Mouse (Mus musculus): ENCODE measurements at regions not wholly inside any gene's neighbourhood (a gene's known extent, or its start where the extent isn't known, plus 50 kb on each side); places are given as distances from the start of the nearest gene placed in this dataset.

GRCm38 (mm10) chr2:79126170-79126879, 128.9 kb upstream of the Itga4 start:
- Histone ChIP-seq H3K4me3 (ENCODE audit: control insufficient read depth in 1 of 2, insufficient read depth in 1 of 2, low read depth in 2 of 2, low read length in 2 of 2) (peak overlapping the region; percentile 17 to 43), H3K9me3 (replicated peaks; ENCODE audit: insufficient read depth, low read length) (no peaks in the 10 kb centered on the region), H3K27me3 (ENCODE audit: control insufficient read depth in 1 of 2, insufficient read depth in 2 of 2, low read length in 2 of 2) (no peaks in the 10 kb centered on the region), H3K4me1 (ENCODE audit: control insufficient read depth in 1 of 2, insufficient read depth in 2 of 2, low read length in 2 of 2) (peaks cover 33 to 35% of the 10 kb centered on the region in 2 experiments), H3K9ac (ENCODE audit: control insufficient read depth, low read depth, low read length, poor library complexity, severe bottlenecking) (peak overlapping the region; percentile 69), H3K79me2 (ENCODE audit: control insufficient read depth, insufficient read depth, low read length, poor library complexity) (no peaks in the 10 kb centered on the region; the same call in 1 of the 2 replicates), H3K36me3 (ENCODE audit: control insufficient read depth in 1 of 2, insufficient read depth in 2 of 2, low read length in 2 of 2) (peaks cover 0 to 51% of the 10 kb centered on the region in 2 experiments; a peak in 2 of 4 replicates), H3K27ac (ENCODE audit: control insufficient read depth, low read depth, low read length) (peak overlapping the region; percentile 100)
- peak; percentile 89 for DNase-seq (ENCODE audit: low read depth, low spot score)
- no peak; a peak in 1 of 4 replicates for TF ChIP-seq POLR2A (IDR thresholded peaks at IDR 0.05; ENCODE audit: control insufficient read depth in 1 of 2, insufficient read depth in 1 of 2, low read depth in 1 of 2, low read length in 2 of 2, poor library complexity in 1 of 2)
- TF ChIP-seq TAL1 (IDR thresholded peaks at IDR 0.05; ENCODE audit: low read length): peak; percentile 70
- peak; percentile 30; the same call in 1 of the 2 replicates for TF ChIP-seq CHD2 (IDR thresholded peaks at IDR 0.05; ENCODE audit: low read length)
- 0 out of 2 replicates have a peak, but pooled peaks have one; percentile 2 for TF ChIP-seq SMC3 (IDR thresholded peaks at IDR 0.05; ENCODE audit: low read depth, low read length)
- no peak for TF ChIP-seq USF2 (IDR thresholded peaks at IDR 0.05; ENCODE audit: borderline replicate concordance in 1 of 2, insufficient read depth in 1 of 2, low read depth in 1 of 2, low read length in 2 of 2)
- no peak for TF ChIP-seq MAZ (IDR thresholded peaks at IDR 0.05; ENCODE audit: low read depth, low read length)
- TF ChIP-seq RAD21 (IDR thresholded peaks at IDR 0.05; ENCODE audit: low read depth, low read length): no peak
- peak; percentile 35; the same call in 1 of the 2 replicates for TF ChIP-seq ZNF384 (IDR thresholded peaks at IDR 0.05; ENCODE audit: low read depth, low read length)
- TF ChIP-seq MXI1 (IDR thresholded peaks at IDR 0.05; ENCODE audit: low read depth, low read length): 0 out of 2 replicates have a peak, but pooled peaks have one; percentile 42
- peak; percentile 90 for TF ChIP-seq MYC (IDR thresholded peaks at IDR 0.05; ENCODE audit: low read depth, low read length)
- TF ChIP-seq RCOR1 (IDR thresholded peaks at IDR 0.05; ENCODE audit: low read depth, low read length): peak; percentile 94
- TF ChIP-seq ETS1 (IDR thresholded peaks at IDR 0.05; ENCODE audit: low read depth, low read length): peak; percentile 100
- TF ChIP-seq EP300 (IDR thresholded peaks at IDR 0.05; ENCODE audit: low read depth in 1 of 2, low read length in 2 of 2): peak; percentile 100
- no peak; the same call in 1 of the 2 replicates for TF ChIP-seq ZC3H11A (IDR thresholded peaks at IDR 0.05; ENCODE audit: low read depth, low read length)
- peak; percentile 83; the same call in 1 of the 2 replicates for TF ChIP-seq JUND (IDR thresholded peaks at IDR 0.05; ENCODE audit: low read depth, low read length)
- TF ChIP-seq GABPA (IDR thresholded peaks at IDR 0.05; ENCODE audit: low read depth, low read length): peak; percentile 60; the same call in 1 of the 2 replicates
- peak; percentile 41; the same call in 1 of the 2 replicates for TF ChIP-seq NELFE (IDR thresholded peaks at IDR 0.05; ENCODE audit: low read depth, low read length)
- no peak for TF ChIP-seq CHD1 (IDR thresholded peaks at IDR 0.05; ENCODE audit: low read depth, low read length)
- TF ChIP-seq MYB (IDR thresholded peaks at IDR 0.05; ENCODE audit: low read depth, low read length): peak; percentile 100
- peak; percentile 99 for TF ChIP-seq GATA1 (IDR thresholded peaks at IDR 0.05; ENCODE audit: low read depth, low read length)
- no peak for TF ChIP-seq POLR2AphosphoS2 (IDR thresholded peaks at IDR 0.05; ENCODE audit: low read length)
- TF ChIP-seq BHLHE40 (IDR thresholded peaks at IDR 0.05; ENCODE audit: borderline replicate concordance, low read depth, low read length): peak; percentile 99
- no peak for TF ChIP-seq CTCF (IDR thresholded peaks at IDR 0.05 in 2 of 3, conservative IDR thresholded peaks at IDR 0.05 in 1 of 3; ENCODE audit: control insufficient read depth in 1 of 3, insufficient read depth in 1 of 3, low read depth in 2 of 3, low read length in 3 of 3, poor library complexity in 1 of 3, severe bottlenecking in 1 of 3)
- no peak for TF ChIP-seq KAT2A (conservative IDR thresholded peaks at IDR 0.05; ENCODE audit: low read depth, low read length)
- TF ChIP-seq ZMIZ1 (IDR thresholded peaks at IDR 0.05; ENCODE audit: low read depth, low read length): no peak; the same call in 1 of the 2 replicates
- no peak for TF ChIP-seq USF1 (IDR thresholded peaks at IDR 0.05; ENCODE audit: low read depth, low read length)
- no peak for TF ChIP-seq NRF1 (IDR thresholded peaks at IDR 0.05; ENCODE audit: insufficient read depth, low read depth, low read length, poor library complexity, severe bottlenecking)
- no peak; the same call in 1 of the 2 replicates for TF ChIP-seq E2F4 (IDR thresholded peaks at IDR 0.05; ENCODE audit: borderline replicate concordance, low read depth, low read length)
- peak; percentile 97 for TF ChIP-seq TCF12 (IDR thresholded peaks at IDR 0.05; ENCODE audit: low read depth, low read length)
- TF ChIP-seq MAFK (IDR thresholded peaks at IDR 0.05; ENCODE audit: borderline replicate concordance, low read depth, low read length): peak; percentile 94
- TF ChIP-seq ELF1 (IDR thresholded peaks at IDR 0.05; ENCODE audit: low read depth, low read length): no peak
- no peak for TF ChIP-seq UBTF (IDR thresholded peaks at IDR 0.05; ENCODE audit: borderline replicate concordance, insufficient read depth, low read depth, low read length)
- TF ChIP-seq MAX (IDR thresholded peaks at IDR 0.05; ENCODE audit: low read length): no peak
- TF ChIP-seq POLR2AphosphoS5 (IDR thresholded peaks at IDR 0.05; ENCODE audit: borderline replicate concordance, low read depth, low read length): no peak
- no peak for TF ChIP-seq ZKSCAN1 (IDR thresholded peaks at IDR 0.05; ENCODE audit: low read depth, low read length)
- TF ChIP-seq TBP (IDR thresholded peaks at IDR 0.05; ENCODE audit: low read depth, low read length): peak; percentile 85

Data from MEL (cell line).